ENCODE assay signal across 24 mouse cellular contexts in genomic region chr7:101928093-101928492, GRCm38 (mm10). TPM values are rescaled to one million over a fixed set of nuclear protein-coding genes. Genes with fewer than 3 reads are reported as not detected.
DNase-seq lines count a peak whose midpoint lies in the region; ATAC-seq and TF ChIP-seq lines count a peak whose summit lies in the region.
"Had no signal": no experiment of that assay in that cellular context is flagged by ENCODE, and none has a peak within 500 bp of the region (broad histone marks: within the 10 kb centered on the region; RNA-seq: fewer than 3 reads in every experiment).

No protein-coding gene starts in this region.

- intact Hi-C loops in gastrocnemius, adult 2 months (cut with DNase I): no loop called here

- no peak overlapping the region for H3K4me3 ChIP-seq in gastrocnemius, adult 2 months
- no peak overlapping the region for H3K4me3 ChIP-seq in liver, postnatal 0 days (ENCODE audit: low read depth, low read length)
- no peak overlapping the region for H3K4me3 ChIP-seq in liver, embryonic 12.5 days
- no peak overlapping the region for H3K4me3 ChIP-seq in brown adipose tissue, adult 24 weeks (ENCODE audit: insufficient read depth, low read depth, low read length)
- H3K4me3 ChIP-seq: embryonic facial prominence, embryonic 15.5 days; erythroblast, embryonic 14.5 days; forebrain, embryonic 15.5 days; heart, embryonic 10.5 days; hindbrain, embryonic 13.5 days had no signal

- H3K27ac ChIP-seq in gastrocnemius, adult 2 months: peak overlapping the region; percentile 48; the same call in 1 of the 2 replicates
- H3K27ac ChIP-seq in liver, postnatal 0 days (ENCODE audit: low read depth): no peak overlapping the region
- no peak overlapping the region for H3K27ac ChIP-seq in liver, embryonic 12.5 days
- H3K27ac ChIP-seq in brown adipose tissue, adult 24 weeks (replicated peaks; ENCODE audit: low read depth, low read length): peak overlapping the region; percentile 88
- H3K27ac ChIP-seq: embryonic facial prominence, embryonic 15.5 days; forebrain, embryonic 15.5 days; heart, embryonic 10.5 days; hindbrain, embryonic 13.5 days; hindbrain, postnatal 0 days had no signal

- H3K9me3 ChIP-seq in liver, postnatal 0 days (ENCODE audit: low read length): no peaks in the 10 kb centered on the region
- H3K9me3 ChIP-seq in liver, embryonic 12.5 days (replicated peaks): no peaks in the 10 kb centered on the region
- H3K9me3 ChIP-seq: embryonic facial prominence, embryonic 15.5 days; forebrain, embryonic 15.5 days; heart, embryonic 10.5 days; hindbrain, embryonic 13.5 days had no signal

- TF ChIP-seq EP300 in liver, postnatal 0 days (IDR thresholded peaks at IDR 0.05; ENCODE audit: low read depth): no peak

- no peaks in the 10 kb centered on the region for H3K36me3 ChIP-seq in liver, postnatal 0 days (replicated peaks; ENCODE audit: insufficient read depth, low read length)
- no peaks in the 10 kb centered on the region for H3K36me3 ChIP-seq in liver, embryonic 12.5 days
- H3K36me3 ChIP-seq: embryonic facial prominence, embryonic 15.5 days; forebrain, embryonic 15.5 days; heart, embryonic 10.5 days; hindbrain, embryonic 13.5 days had no signal

- peaks cover 3% of the 10 kb centered on the region; the same call in 1 of the 2 replicates for H3K4me1 ChIP-seq in liver, postnatal 0 days (ENCODE audit: insufficient read depth)
- peaks cover 16% of the 10 kb centered on the region for H3K4me1 ChIP-seq in liver, embryonic 12.5 days
- H3K4me1 ChIP-seq in brown adipose tissue, adult 24 weeks (ENCODE audit: control insufficient read depth, insufficient read depth, insufficient read length, low read length): peaks cover 3% of the 10 kb centered on the region
- H3K4me1 ChIP-seq: heart, embryonic 10.5 days had no signal

- peak; percentile 63 for DNase-seq in adrenal gland, postnatal 10 days
- no peak for DNase-seq in adrenal gland, adult 18-20 months (ENCODE audit: low spot score in 2 of 2)
- DNase-seq in gastrocnemius, adult 2 months: peak; percentile 62
- no peak for DNase-seq in gastrocnemius, postnatal 25 days
- no peak for DNase-seq in liver, postnatal 0 days
- no peak for DNase-seq in spleen, adult 12 weeks (ENCODE audit: low spot score)
- DNase-seq: cerebellum, adult 11 months; cerebellum, adult 8-10 months; cerebellum, postnatal 14 days; embryo, embryonic 11 days; gastrocnemius, postnatal 36 days; heart, postnatal 10 days; kidney, adult 2 months had no signal

- H3K27me3 ChIP-seq in liver, postnatal 0 days (ENCODE audit: insufficient read depth, low read length): no peaks in the 10 kb centered on the region
- no peaks in the 10 kb centered on the region for H3K27me3 ChIP-seq in liver, embryonic 12.5 days (replicated peaks)
- H3K27me3 ChIP-seq: embryonic facial prominence, embryonic 15.5 days; forebrain, embryonic 15.5 days; hindbrain, embryonic 13.5 days had no signal

- ATAC-seq in liver, postnatal 0 days: peak; percentile 40; the same call in 1 of the 2 replicates
- ATAC-seq in liver, embryonic 12.5 days: no peak
- ATAC-seq: forebrain, embryonic 15.5 days; hindbrain, postnatal 0 days had no signal

- 71% methylated on average over 3 of the region's 3 CpGs for WGBS in liver, postnatal 0 days (ENCODE audit: insufficient replicate concordance)
- 86% methylated on average over 3 of the region's 3 CpGs for WGBS in liver, embryonic 12.5 days (ENCODE audit: insufficient replicate concordance)

- no peak for TF ChIP-seq CTCF in gastrocnemius, adult 2 months (IDR thresholded peaks at IDR 0.05)
- no peak for TF ChIP-seq CTCF in liver, postnatal 0 days (IDR thresholded peaks at IDR 0.05; ENCODE audit: low read depth)

- H3K9ac ChIP-seq in liver, postnatal 0 days (replicated peaks): no peak overlapping the region
- H3K9ac ChIP-seq in liver, embryonic 12.5 days: no peak overlapping the region
- H3K9ac ChIP-seq: embryonic facial prominence, embryonic 15.5 days; forebrain, embryonic 15.5 days; hindbrain, embryonic 13.5 days had no signal

- H3K4me2 ChIP-seq in liver, postnatal 0 days (ENCODE audit: low read depth, low read length): no peak overlapping the region
- no peak overlapping the region for H3K4me2 ChIP-seq in liver, embryonic 12.5 days
- H3K4me2 ChIP-seq: embryonic facial prominence, embryonic 15.5 days; forebrain, embryonic 15.5 days; hindbrain, embryonic 13.5 days had no signal

RNA-seq across cellular contexts. Expression of gene Lrrc51, which starts 5.6 kb away (rescaled TPM):
- total RNA-seq in adrenal gland, postnatal 10 days (2021): 1 to 10 TPM; 8.4 TPM
- 10 to 100 TPM; 12.2 to 13.9 TPM for total RNA-seq in adrenal gland, adult 18-20 months (2021)
- 1 to 10 TPM; 4.1 to 4.2 TPM for total RNA-seq in gastrocnemius, adult 2 months (2021)
- 1 to 10 TPM; 3.0 to 4.2 TPM for total RNA-seq in gastrocnemius, postnatal 25 days (2021)
- 2.5 and 3.1 TPM in 2 replicates for polyA plus RNA-seq in liver, postnatal 0 days (2015; fragmentation: Nextera tagmentation; extraction: Ambion mirVana)
- polyA plus RNA-seq in liver, embryonic 12.5 days (2016; fragmentation: Nextera tagmentation; extraction: Ambion mirVana): 2.8 and 3.6 TPM in 2 replicates
- 9.6 and 25.0 TPM in 2 replicates for polyA plus RNA-seq in brown adipose tissue, adult 24 weeks (2012; ENCODE audit: insufficient read depth, insufficient read length, missing spikeins)
- polyA plus RNA-seq: erythroblast, embryonic 14.5 days had no signal

RNA-seq across cellular contexts. Expression of gene Numa1, which starts 5.8 kb away (rescaled TPM):
- total RNA-seq in adrenal gland, postnatal 10 days (2021): 100 to 1,000 TPM; 117 to 151 TPM
- total RNA-seq in adrenal gland, adult 18-20 months (2021): 100 to 1,000 TPM; 141 to 160 TPM
- 10 to 100 TPM; 47.1 to 53.6 TPM for total RNA-seq in gastrocnemius, adult 2 months (2021)
- 10 to 100 TPM; 43.8 to 46.7 TPM for total RNA-seq in gastrocnemius, postnatal 25 days (2021)
- 14.1 and 17.2 TPM in 2 replicates for polyA plus RNA-seq in liver, postnatal 0 days (2015; fragmentation: Nextera tagmentation; extraction: Ambion mirVana)
- 48.7 and 53.0 TPM in 2 replicates for polyA plus RNA-seq in liver, embryonic 12.5 days (2016; fragmentation: Nextera tagmentation; extraction: Ambion mirVana)
- polyA plus RNA-seq in brown adipose tissue, adult 24 weeks (2012; ENCODE audit: insufficient read depth, insufficient read length, missing spikeins): 55.8 and 74.0 TPM in 2 replicates

RNA-seq across cellular contexts. Expression of gene Tomt, which starts 21.9 kb away (rescaled TPM):
- under 1 TPM in 1 of 2 experiments, not detected in 1; 0.12 TPM for total RNA-seq in adrenal gland, postnatal 10 days (2021)
- total RNA-seq in adrenal gland, adult 18-20 months (2021): not detected
- not detected for total RNA-seq in gastrocnemius, adult 2 months (2021)
- not detected for total RNA-seq in gastrocnemius, postnatal 25 days (2021)
- 0.09 and 0.12 TPM in 2 replicates for polyA plus RNA-seq in liver, postnatal 0 days (2015; fragmentation: Nextera tagmentation; extraction: Ambion mirVana)
- 0.14 and 0.30 TPM in 2 replicates for polyA plus RNA-seq in liver, embryonic 12.5 days (2016; fragmentation: Nextera tagmentation; extraction: Ambion mirVana)
- polyA plus RNA-seq in brown adipose tissue, adult 24 weeks (2012; ENCODE audit: insufficient read depth, insufficient read length, missing spikeins): not detected in 2 replicates
- total RNA-seq: gastrocnemius, postnatal 36 days; heart, adult 18-20 months; heart, postnatal 10 days had no signal
- polyA plus RNA-seq: erythroblast, embryonic 14.5 days had no signal

RNA-seq across cellular contexts. Expression of gene Lamtor1, which starts 22.4 kb away (rescaled TPM):
- 100 to 1,000 TPM; 116 to 126 TPM for total RNA-seq in adrenal gland, postnatal 10 days (2021)
- total RNA-seq in adrenal gland, adult 18-20 months (2021): 100 to 1,000 TPM in 1 of 2 experiments, 10 to 100 TPM in 1; 95.1 to 109 TPM
- total RNA-seq in gastrocnemius, adult 2 months (2021): 100 to 1,000 TPM in 1 of 2 experiments, 10 to 100 TPM in 1; 93.2 to 107 TPM
- total RNA-seq in gastrocnemius, postnatal 25 days (2021): 100 to 1,000 TPM in 1 of 2 experiments, 10 to 100 TPM in 1; 94.3 to 103 TPM
- polyA plus RNA-seq in liver, postnatal 0 days (2015; fragmentation: Nextera tagmentation; extraction: Ambion mirVana): 61.5 and 62.2 TPM in 2 replicates
- polyA plus RNA-seq in liver, embryonic 12.5 days (2016; fragmentation: Nextera tagmentation; extraction: Ambion mirVana): 82.3 and 82.5 TPM in 2 replicates
- polyA plus RNA-seq in brown adipose tissue, adult 24 weeks (2012; ENCODE audit: insufficient read depth, insufficient read length, missing spikeins): 169 and 170 TPM in 2 replicates

RNA-seq across cellular contexts. Expression of gene Folr1, which starts 57.5 kb away (rescaled TPM):
- total RNA-seq in adrenal gland, postnatal 10 days (2021): 1 to 10 TPM; 1.7 to 2.3 TPM
- total RNA-seq in adrenal gland, adult 18-20 months (2021): 1 to 10 TPM in 1 of 2 experiments, not detected in 1; 5.0 TPM
- 1 to 10 TPM; 2.4 to 2.8 TPM for total RNA-seq in gastrocnemius, adult 2 months (2021)
- total RNA-seq in gastrocnemius, postnatal 25 days (2021): under 1 TPM; 0.67 to 0.77 TPM
- polyA plus RNA-seq in liver, postnatal 0 days (2015; fragmentation: Nextera tagmentation; extraction: Ambion mirVana): 0.63 and 0.92 TPM in 2 replicates
- 0.50 and 0.70 TPM in 2 replicates for polyA plus RNA-seq in liver, embryonic 12.5 days (2016; fragmentation: Nextera tagmentation; extraction: Ambion mirVana)
- not detected in 2 replicates for polyA plus RNA-seq in brown adipose tissue, adult 24 weeks (2012; ENCODE audit: insufficient read depth, insufficient read length, missing spikeins)
- total RNA-seq: common myeloid progenitor, adult 5-6 weeks; heart, adult 18-20 months; hematopoietic stem cell, adult 5-6 weeks had no signal
- polyA plus RNA-seq: erythroblast, embryonic 14.5 days had no signal

Comparison
In these comparisons a context has a peak if more than half of its experiments do, and no peak if none do; other contexts are left out.
1. DNase-seq: peak in adrenal gland, postnatal 10 days (single experiment) and gastrocnemius, adult 2 months (single experiment); none in adrenal gland, adult 18-20 months (0 of 2), gastrocnemius, postnatal 25 days (single experiment), liver, postnatal 0 days (single experiment) and spleen, adult 12 weeks (single experiment).
2. H3K27ac ChIP-seq: peak in gastrocnemius, adult 2 months (single experiment) and brown adipose tissue, adult 24 weeks (single experiment); none in liver, postnatal 0 days (single experiment) and liver, embryonic 12.5 days (single experiment).